Mouse (Mus musculus) heart, embryonic 13.5 days (tissue): ENCODE measurements around the gene Cxcl12. TPM values are rescaled to one million over a fixed set of nuclear protein-coding genes. Genes with fewer than 3 reads are reported as not detected.

Experiments used
- ATAC-seq: fragments of 200-750 bp; cut with Nextera tagmentation; 2 replicates; pipeline ENCODE4 v1.8.0; 2017; ENCODE audit warnings: moderate TSS enrichment; ENCODE audit not compliant: insufficient number of reproducible peaks, low FRiP score, low TSS enrichment; ENCODE audit errors: extremely low read depth
- H3K27ac ChIP-seq: fragments of 300-500 bp; sonication (generic); replicated peaks from 2 replicates; pipeline ENCODE4 v1.5.1; 2015; ENCODE audit warnings: moderate library complexity, mild to moderate bottlenecking, inconsistent platforms
- H3K27me3 ChIP-seq: fragments of 300-500 bp; sonication (generic); replicated peaks from 2 replicates; pipeline ENCODE4 v1.6.1; 2015; ENCODE audit warnings: mild to moderate bottlenecking, inconsistent platforms
- H3K36me3 ChIP-seq: fragments of 300-500 bp; sonication (generic); 2 replicates; pipeline ENCODE4 v1.6.1; 2015; ENCODE audit warnings: mild to moderate bottlenecking, inconsistent platforms
- H3K4me1 ChIP-seq: fragments of 300-500 bp; sonication (generic); 2 replicates; pipeline ENCODE4 v1.6.1; 2015; ENCODE audit warnings: inconsistent platforms
- H3K4me2 ChIP-seq: fragments of 300-500 bp; sonication (generic); 2 replicates; pipeline ENCODE4 v1.6.1; 2015; ENCODE audit warnings: inconsistent platforms, mild to moderate bottlenecking, moderate library complexity
- H3K4me3 ChIP-seq: fragments of 300-500 bp; sonication (generic); 2 replicates; pipeline ENCODE4 v1.5.1; 2015; ENCODE audit warnings: moderate library complexity, mild to moderate bottlenecking, inconsistent platforms
- H3K9ac ChIP-seq: fragments of 300-500 bp; sonication (generic); 2 replicates; pipeline ENCODE4 v1.6.1; 2015; ENCODE audit warnings: inconsistent platforms, mild to moderate bottlenecking, moderate library complexity
- H3K9me3 ChIP-seq: fragments of 300-500 bp; sonication (generic); 2 replicates; pipeline ENCODE4 v1.6.1; 2016; ENCODE audit warnings: inconsistent platforms
- WGBS: fragments of 180-500 bp; shearing (Covaris S2); methylation state at CpG from one replicate; pipeline ENCODE4 v1.1.7; 2015; ENCODE audit warnings: mixed read lengths; 5-methylcytosine and 5-hydroxymethylcytosine counted together
- polyA plus RNA-seq: library from polyadenylated mRNA; unstranded; fragments of >200 nt; fragmentation: Nextera tagmentation; extraction: Ambion mirVana; gene quantifications from 2 replicates; pipeline ENCODE4 v1.2.1, GENCODE M21; 2015

Cxcl12 gene
- 184 and 188 TPM in 2 replicates for polyA plus RNA-seq

GRCm38 (mm10) chr6:117168321-117169011, at the start of gene Cxcl12:
TSS of gene Cxcl12 (plus strand) at chr6:117168535.
- Histone ChIP-seq H3K27ac (peak within 1 kb of the TSS; percentile 70), H3K4me3 (peak within 1 kb of the TSS; percentile 83), H3K4me1 (peaks cover 41% of the 10 kb centered on the region), H3K9ac (peak within 1 kb of the TSS; percentile 91), H3K4me2 (peak within 1 kb of the TSS; percentile 91), H3K27me3 (peaks cover 67% of the 10 kb centered on the region), H3K9me3 (no peaks in the 10 kb centered on the region), H3K36me3 (peaks cover 21% of the 10 kb centered on the region)
- WGBS: under 1% methylated on average over 63 of the region's 64 CpGs
- no peak; the same call in 1 of the 2 replicates for ATAC-seq

GRCm38 (mm10) chr6:117122074-117122473, 46.3 kb upstream of the Cxcl12 start:
- no peak for ATAC-seq
- 0 out of 2 replicates have a peak, but pooled peaks cover 3% of the 10 kb centered on the region for H3K27me3 ChIP-seq
- no peaks in the 10 kb centered on the region for H3K36me3 ChIP-seq
- no peaks in the 10 kb centered on the region for H3K9me3 ChIP-seq
- no peak overlapping the region for H3K27ac ChIP-seq
- H3K9ac ChIP-seq: no peak overlapping the region
- no peak overlapping the region for H3K4me3 ChIP-seq
- no peak overlapping the region for H3K4me2 ChIP-seq
- H3K4me1 ChIP-seq: no peaks in the 10 kb centered on the region
- 83% methylated on average over 3 of the region's 3 CpGs for WGBS

DNA sequence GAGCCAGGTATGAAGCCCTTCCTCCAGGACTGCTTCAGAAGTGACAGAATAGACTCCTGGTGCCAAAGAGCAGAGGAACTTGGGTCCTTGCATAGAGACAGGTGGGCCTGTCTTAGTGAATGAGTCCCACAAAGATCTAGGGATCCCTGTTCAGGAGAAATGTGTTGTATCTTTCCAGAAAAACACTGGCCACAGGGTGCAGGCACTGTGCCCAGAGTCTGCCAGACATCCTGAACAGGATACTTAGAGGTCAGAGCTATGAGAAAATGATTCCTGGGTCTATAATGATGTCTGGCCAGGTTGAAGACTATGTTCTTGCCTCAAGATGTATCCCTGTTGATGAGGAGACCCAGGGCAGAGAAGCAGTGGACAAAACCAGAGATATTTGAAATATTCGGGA, 42.0 kb upstream of the Cxcl12 start:
- no peak overlapping the region for H3K4me2 ChIP-seq
- no peaks in the 10 kb centered on the region for H3K36me3 ChIP-seq
- ATAC-seq: no peak
- WGBS: 76% methylated on average over 1 of the region's 1 CpGs
- no peak overlapping the region for H3K27ac ChIP-seq
- H3K9ac ChIP-seq: no peak overlapping the region
- peaks cover 20% of the 10 kb centered on the region for H3K4me1 ChIP-seq
- H3K4me3 ChIP-seq: no peak overlapping the region
- no peaks in the 10 kb centered on the region for H3K9me3 ChIP-seq
- 0 out of 2 replicates have a peak, but pooled peaks cover 5% of the 10 kb centered on the region for H3K27me3 ChIP-seq

GRCm38 (mm10) chr6:117129443-117129842, 38.9 kb upstream of the Cxcl12 start:
- no peak for ATAC-seq
- Histone ChIP-seq H3K4me2 (no peak overlapping the region), H3K36me3 (no peaks in the 10 kb centered on the region), H3K27ac (no peak overlapping the region), H3K4me3 (no peak overlapping the region), H3K9ac (no peak overlapping the region), H3K4me1 (peaks cover 25% of the 10 kb centered on the region), H3K27me3 (0 out of 2 replicates have a peak, but pooled peaks cover 5% of the 10 kb centered on the region), H3K9me3 (no peaks in the 10 kb centered on the region)
- WGBS: 49% methylated on average over 4 of the region's 4 CpGs

- ATAC-seq: no peak
- WGBS: 67% methylated on average over 15 of the region's 15 CpGs
- Histone ChIP-seq H3K4me3 (no peak overlapping the region), H3K27me3 (0 out of 2 replicates have a peak, but pooled peaks cover 5% of the 10 kb centered on the region), H3K36me3 (no peaks in the 10 kb centered on the region), H3K4me1 (peaks cover 33% of the 10 kb centered on the region), H3K9me3 (no peaks in the 10 kb centered on the region), H3K9ac (no peak overlapping the region), H3K4me2 (no peak overlapping the region), H3K27ac (no peak overlapping the region)
These were observed 37.6 kb upstream of the Cxcl12 start for GRCm38 (mm10) chr6:117130680-117131111.

GRCm38 (mm10) chr6:117134526-117134925, 33.8 kb upstream of the Cxcl12 start:
- H3K36me3 ChIP-seq: no peaks in the 10 kb centered on the region
- peak overlapping the region; percentile 79 for H3K27ac ChIP-seq
- H3K9me3 ChIP-seq: no peaks in the 10 kb centered on the region
- H3K4me3 ChIP-seq: no peak overlapping the region
- 25% methylated on average over 4 of the region's 4 CpGs for WGBS
- no peak for ATAC-seq
- H3K4me2 ChIP-seq: peak overlapping the region; percentile 4; the same call in 1 of the 2 replicates
- H3K9ac ChIP-seq: no peak overlapping the region
- peaks cover 19% of the 10 kb centered on the region for H3K4me1 ChIP-seq
- 0 out of 2 replicates have a peak, but pooled peaks cover 5% of the 10 kb centered on the region for H3K27me3 ChIP-seq

- Histone ChIP-seq H3K9me3 (no peaks in the 10 kb centered on the region), H3K27me3 (no peaks in the 10 kb centered on the region), H3K4me1 (peaks cover 13% of the 10 kb centered on the region), H3K27ac (no peak overlapping the region), H3K9ac (no peak overlapping the region), H3K36me3 (no peaks in the 10 kb centered on the region), H3K4me3 (no peak overlapping the region), H3K4me2 (no peak overlapping the region)
- ATAC-seq: no peak
- WGBS: 67% methylated on average over 2 of the region's 2 CpGs
These were observed 30.6 kb upstream of the Cxcl12 start for GRCm38 (mm10) chr6:117137735-117138134.

GRCm38 (mm10) chr6:117140907-117141306, 27.4 kb upstream of the Cxcl12 start:
- Histone ChIP-seq H3K9me3 (no peaks in the 10 kb centered on the region), H3K27ac (no peak overlapping the region), H3K36me3 (no peaks in the 10 kb centered on the region), H3K4me1 (no peaks in the 10 kb centered on the region), H3K4me2 (no peak overlapping the region), H3K27me3 (no peaks in the 10 kb centered on the region), H3K4me3 (no peak overlapping the region), H3K9ac (no peak overlapping the region)
- ATAC-seq: no peak
- WGBS: 84% methylated on average over 4 of the region's 4 CpGs

GRCm38 (mm10) chr6:117146951-117147350, 21.4 kb upstream of the Cxcl12 start:
- 77% methylated on average over 10 of the region's 10 CpGs for WGBS
- ATAC-seq: no peak
- no peak overlapping the region for H3K4me2 ChIP-seq

GRCm38 (mm10) chr6:117151484-117152149, 16.7 kb upstream of the Cxcl12 start:
- H3K27me3 ChIP-seq: peaks cover 47% of the 10 kb centered on the region
- no peak overlapping the region for H3K27ac ChIP-seq
- H3K4me3 ChIP-seq: no peak overlapping the region
- 26% methylated on average over 18 of the region's 18 CpGs for WGBS
- H3K9ac ChIP-seq: no peak overlapping the region
- no peaks in the 10 kb centered on the region for H3K36me3 ChIP-seq
- no peak for ATAC-seq
- H3K4me1 ChIP-seq: peaks cover 2% of the 10 kb centered on the region; the same call in 1 of the 2 replicates
- no peak overlapping the region for H3K4me2 ChIP-seq
- no peaks in the 10 kb centered on the region for H3K9me3 ChIP-seq

More at GRCm38 (mm10) chr6:117146951-117147350, 21.4 kb upstream of the Cxcl12 start:
- Histone ChIP-seq H3K9ac (no peak overlapping the region), H3K27ac (no peak overlapping the region), H3K4me1 (peaks cover 6% of the 10 kb centered on the region; the same call in 1 of the 2 replicates), H3K9me3 (no peaks in the 10 kb centered on the region), H3K4me3 (no peak overlapping the region), H3K27me3 (peaks cover 21% of the 10 kb centered on the region), H3K36me3 (no peaks in the 10 kb centered on the region)

GRCm38 (mm10) chr6:117153046-117153445, 15.3 kb upstream of the Cxcl12 start:
- Histone ChIP-seq H3K4me3 (no peak overlapping the region), H3K36me3 (no peaks in the 10 kb centered on the region), H3K27ac (no peak overlapping the region), H3K27me3 (peaks cover 52% of the 10 kb centered on the region), H3K4me2 (no peak overlapping the region), H3K4me1 (no peaks in the 10 kb centered on the region), H3K9me3 (no peaks in the 10 kb centered on the region), H3K9ac (no peak overlapping the region)
- ATAC-seq: no peak
- 61% methylated on average over 5 of the region's 5 CpGs for WGBS
